Mouse (Mus musculus) bone marrow macrophage, adult 2 months (primary cell): Measurements from ENCODE around the gene Robo4. TPM values are rescaled to one million over a fixed set of nuclear protein-coding genes. Genes with fewer than 3 reads are reported as not detected.

ENCODE experiments used
- H3K27ac ChIP-seq: 2 replicates; pipeline ENCODE4 v1.5.1; 2012; ENCODE audit warnings: low read depth, low read length; ENCODE audit not compliant: insufficient read depth
- H3K4me1 ChIP-seq: 2 replicates; pipeline ENCODE4 v1.6.1; 2012; ENCODE audit warnings: low read length; ENCODE audit not compliant: control insufficient read depth, insufficient read depth
- H3K4me3 ChIP-seq: 2 replicates; pipeline ENCODE4 v1.5.1; 2012; ENCODE audit warnings: mild to moderate bottlenecking, low read length, moderate library complexity; ENCODE audit not compliant: insufficient read depth
- CTCF ChIP-seq: IDR thresholded peaks from 2 replicates; pipeline ENCODE4 v1.5.1; 2012; ENCODE audit warnings: low read depth, mild to moderate bottlenecking, low read length, moderate library complexity
- POLR2A ChIP-seq: IDR thresholded peaks from 2 replicates; pipeline ENCODE4 v1.6.1; 2012; ENCODE audit warnings: mild to moderate bottlenecking, low read depth, low read length, borderline replicate concordance
- polyA plus RNA-seq: library from polyadenylated mRNA; stranded (reverse); fragments of >200 nt; gene quantifications from 2 replicates; pipeline ENCODE4 v1.2.4, GENCODE M21; 2012; ENCODE audit not compliant: missing spikeins, insufficient read depth, insufficient read length

The Robo4 gene
- 0.12 TPM in 1 of 2 replicates, not detected in the other for polyA plus RNA-seq

- H3K4me3 ChIP-seq: no peak within 1 kb of the TSS
- no peaks in the 10 kb centered on the region for H3K4me1 ChIP-seq
- H3K27ac ChIP-seq: no peak within 1 kb of the TSS
- TF ChIP-seq POLR2A (no peak), CTCF (no peak)
Measured at GRCm38 (mm10) chr9:37401802-37402201, at the start of gene Robo4. Gene Robo4, plus strand, starts transcription at chr9:37401897.

GRCm38 (mm10) chr9:37354485-37354884 lies 47.2 kb upstream of the Robo4 start:
- Histone ChIP-seq H3K4me1 (peaks cover 8% of the 10 kb centered on the region; the same call in 1 of the 2 replicates), H3K27ac (no peak overlapping the region), H3K4me3 (no peak overlapping the region)
- no peak for TF ChIP-seq CTCF
- TF ChIP-seq POLR2A: no peak

- no peak for TF ChIP-seq CTCF
- no peaks in the 10 kb centered on the region for H3K4me1 ChIP-seq
- H3K4me3 ChIP-seq: no peak overlapping the region
- H3K27ac ChIP-seq: no peak overlapping the region
Measured at GRCm38 (mm10) chr9:37358713-37359330, 42.9 kb upstream of the Robo4 start.

- no peak for TF ChIP-seq POLR2A
- Histone ChIP-seq H3K27ac (no peak overlapping the region), H3K4me1 (no peaks in the 10 kb centered on the region), H3K4me3 (no peak overlapping the region)
Measured at GRCm38 (mm10) chr9:37359331-37360220, 42.1 kb upstream of the Robo4 start.

GRCm38 (mm10) chr9:37362084-37362483 lies 39.6 kb upstream of the Robo4 start:
- Histone ChIP-seq H3K27ac (no peak overlapping the region), H3K4me3 (no peak overlapping the region), H3K4me1 (no peaks in the 10 kb centered on the region)
- TF ChIP-seq POLR2A (no peak), CTCF (no peak)

GRCm38 (mm10) chr9:37362881-37363280 lies 38.8 kb upstream of the Robo4 start:
- Histone ChIP-seq H3K4me1 (no peaks in the 10 kb centered on the region), H3K4me3 (no peak overlapping the region), H3K27ac (no peak overlapping the region)
- TF ChIP-seq POLR2A (no peak), CTCF (no peak)

GRCm38 (mm10) chr9:37363551-37363950 lies 38.1 kb upstream of the Robo4 start:
- Histone ChIP-seq H3K4me1 (no peaks in the 10 kb centered on the region), H3K27ac (no peak overlapping the region), H3K4me3 (no peak overlapping the region)
- TF ChIP-seq POLR2A (no peak), CTCF (no peak)

- TF ChIP-seq POLR2A (no peak), CTCF (no peak)
- Histone ChIP-seq H3K4me3 (no peak overlapping the region), H3K27ac (no peak overlapping the region), H3K4me1 (no peaks in the 10 kb centered on the region)
Measured at GRCm38 (mm10) chr9:37364392-37364791, 37.3 kb upstream of the Robo4 start.

- TF ChIP-seq CTCF (no peak), POLR2A (no peak)
- H3K27ac ChIP-seq: no peak overlapping the region
- no peak overlapping the region for H3K4me3 ChIP-seq
- H3K4me1 ChIP-seq: no peaks in the 10 kb centered on the region
Measured at GRCm38 (mm10) chr9:37365706-37366105, 36.0 kb upstream of the Robo4 start.

- TF ChIP-seq CTCF (no peak), POLR2A (no peak)
- no peak within 1 kb of the TSS for H3K27ac ChIP-seq
- no peak within 1 kb of the TSS for H3K4me3 ChIP-seq
- no peaks in the 10 kb centered on the region for H3K4me1 ChIP-seq
Measured at GRCm38 (mm10) chr9:37367301-37368080, 34.2 kb upstream of the Robo4 start, which contains the start of gene Hepacam. Gene Hepacam, plus strand, starts transcription at chr9:37367351.
